Comparison of ENCODE assay signal across 20 mouse cellular contexts in the genomic region with DNA sequence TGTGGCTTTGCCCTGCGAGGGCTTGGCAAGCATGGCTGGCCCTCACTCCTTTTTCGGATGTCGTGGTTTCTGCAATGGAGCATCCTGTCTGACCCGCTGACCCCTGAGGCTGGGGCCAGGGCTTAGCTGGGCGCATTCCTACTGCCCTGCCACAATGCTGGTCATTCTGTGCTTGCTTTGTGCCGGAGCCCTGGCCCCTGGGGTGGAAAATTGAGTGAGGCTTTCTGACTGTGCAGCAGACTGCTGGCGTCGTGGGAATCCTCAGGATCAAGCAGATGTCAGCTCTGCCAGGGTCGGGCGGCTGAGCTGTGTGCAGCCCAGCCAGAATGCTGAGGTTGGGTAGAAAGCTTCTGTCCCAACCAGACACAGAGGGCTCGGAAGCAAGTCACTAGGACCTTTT. TPM values are rescaled to one million over a fixed set of nuclear protein-coding genes. Genes with fewer than 3 reads are reported as not detected.
DNase-seq lines count a peak whose midpoint lies in the region; ATAC-seq lines count a peak whose summit lies in the region.
"Had no signal": no experiment of that assay in that cellular context is flagged by ENCODE, and none has a peak within 500 bp of the region (broad histone marks: within the 10 kb centered on the region; RNA-seq: fewer than 3 reads in every experiment).

No protein-coding gene starts in this region.

- no peak overlapping the region for H3K4me2 ChIP-seq in hindbrain, embryonic 13.5 days
- H3K4me2 ChIP-seq: stomach, embryonic 15.5 days had no signal

- H3K4me1 ChIP-seq in hindbrain, embryonic 13.5 days (replicated peaks): peaks cover 10% of the 10 kb centered on the region
- H3K4me1 ChIP-seq: stomach, embryonic 15.5 days had no signal

- intact Hi-C loops in left cerebral cortex, postnatal 4 days (cut with DNase I): no loop called here
- intact Hi-C loops in left cerebral cortex, postnatal 25 days (cut with DNase I): no loop called here
- intact Hi-C loops in heart, postnatal 10 days (cut with DNase I): no loop called here

- 11% methylated on average over 11 of the region's 11 CpGs for WGBS in hindbrain, embryonic 13.5 days

- H3K9me3 ChIP-seq in hindbrain, embryonic 13.5 days: no peaks in the 10 kb centered on the region
- H3K9me3 ChIP-seq: stomach, embryonic 15.5 days had no signal

- no peak overlapping the region for H3K4me3 ChIP-seq in hindbrain, embryonic 13.5 days
- H3K4me3 ChIP-seq: stomach, embryonic 15.5 days had no signal

- H3K36me3 ChIP-seq in hindbrain, embryonic 13.5 days: no peaks in the 10 kb centered on the region
- H3K36me3 ChIP-seq: stomach, embryonic 15.5 days had no signal

- no peak overlapping the region for H3K27ac ChIP-seq in hindbrain, embryonic 13.5 days
- H3K27ac ChIP-seq: stomach, embryonic 15.5 days had no signal

- no peaks in the 10 kb centered on the region for H3K27me3 ChIP-seq in hindbrain, embryonic 13.5 days
- H3K27me3 ChIP-seq: stomach, embryonic 15.5 days had no signal

- DNase-seq in left cerebral cortex, postnatal 4 days: peak; percentile 56
- no peak for DNase-seq in left cerebral cortex, postnatal 25 days (ENCODE audit: low spot score in 2 of 2)
- peak; percentile 76 for DNase-seq in embryo, embryonic 10.5 days (ENCODE audit: low spot score)
- peak; percentile 64 for DNase-seq in retina, embryonic 14.5 days (ENCODE audit: low spot score)
- DNase-seq in layer of hippocampus, adult 11-12 months (ENCODE audit: low spot score): no peak
- DNase-seq in heart, postnatal 10 days: no peak
- DNase-seq: adrenal gland, postnatal 14 days; heart, adult 11 months; kidney, postnatal 25 days; midbrain, embryonic 14.5 days; thymus, postnatal 4 days had no signal

- ATAC-seq in hindbrain, embryonic 13.5 days (ENCODE audit: low FRiP score): 0 out of 2 replicates have a peak, but pooled peaks have one; percentile 17
- ATAC-seq: forebrain, embryonic 16.5 days; intestine, embryonic 16.5 days; lung, postnatal 0 days had no signal

- H3K9ac ChIP-seq in hindbrain, embryonic 13.5 days: peak overlapping the region; percentile 25; the same call in 1 of the 2 replicates
- H3K9ac ChIP-seq: stomach, embryonic 15.5 days had no signal

RNA-seq across cellular contexts. Expression of a gene that starts 7.4 kb away (rescaled TPM):
- under 1 TPM; 0.36 to 0.38 TPM for total RNA-seq in left cerebral cortex, postnatal 4 days (2021)
- not detected for total RNA-seq in left cerebral cortex, postnatal 25 days (2021)
- not detected in 2 replicates for polyA plus RNA-seq in hindbrain, embryonic 13.5 days (2015; fragmentation: Nextera tagmentation; extraction: Ambion mirVana)
- not detected for total RNA-seq in heart, postnatal 10 days (2021)
- total RNA-seq: adrenal gland, postnatal 14 days; common myeloid progenitor, adult 5-6 weeks; liver, adult 2 months had no signal
- polyA plus RNA-seq: forebrain, embryonic 16.5 days; heart, postnatal 0 days; liver, adult 2 months; midbrain, embryonic 14.5 days; small intestine, adult 2 months had no signal

RNA-seq across cellular contexts. Expression of a gene that starts 11.5 kb away (rescaled TPM):
- 100 to 1,000 TPM; 183 to 186 TPM for total RNA-seq in left cerebral cortex, postnatal 4 days (2021)
- total RNA-seq in left cerebral cortex, postnatal 25 days (2021): 100 to 1,000 TPM; 107 to 119 TPM
- 234 and 244 TPM in 2 replicates for polyA plus RNA-seq in hindbrain, embryonic 13.5 days (2015; fragmentation: Nextera tagmentation; extraction: Ambion mirVana)
- total RNA-seq in heart, postnatal 10 days (2021): 100 to 1,000 TPM; 111 TPM

RNA-seq across cellular contexts. Expression of a gene that starts 33.1 kb away (rescaled TPM):
- total RNA-seq in left cerebral cortex, postnatal 4 days (2021): 10 to 100 TPM; 37.3 to 44.2 TPM
- 10 to 100 TPM; 34.5 to 46.9 TPM for total RNA-seq in left cerebral cortex, postnatal 25 days (2021)
- polyA plus RNA-seq in hindbrain, embryonic 13.5 days (2015; fragmentation: Nextera tagmentation; extraction: Ambion mirVana): 4.5 and 4.6 TPM in 2 replicates
- 1 to 10 TPM in 1 of 2 experiments, under 1 TPM in 1; 0.55 to 1.0 TPM for total RNA-seq in heart, postnatal 10 days (2021)

Comparison
In these comparisons a context has a peak if more than half of its experiments do, and no peak if none do; other contexts are left out.
1. DNase-seq: peak in left cerebral cortex, postnatal 4 days (single experiment), embryo, embryonic 10.5 days (single experiment) and retina, embryonic 14.5 days (single experiment); none in left cerebral cortex, postnatal 25 days (0 of 2), layer of hippocampus, adult 11-12 months (single experiment) and heart, postnatal 10 days (0 of 2).
2. RNA of a gene that starts 33.1 kb away (total RNA-seq): 34.5 to 46.9 TPM in left cerebral cortex, postnatal 25 days and 37.3 to 44.2 TPM in left cerebral cortex, postnatal 4 days; 0.55 to 1.0 TPM in heart, postnatal 10 days; every median in the first group is over 10 times any median in the second.